Mouse (Mus musculus) lung, embryonic 16.5 days (tissue): ENCODE data around the gene Exoc3l. TPM values are rescaled to one million over a fixed set of nuclear protein-coding genes. Genes with fewer than 3 reads are reported as not detected.

ENCODE experiments used
- ATAC-seq: fragments of 200-750 bp; cut with Nextera tagmentation; 2 replicates; pipeline ENCODE4 v1.8.0; 2017; ENCODE audit warnings: low read depth, mild to moderate bottlenecking, moderate library complexity
- H3K27ac ChIP-seq: fragments of 300-500 bp; sonication (generic); 2 replicates; pipeline ENCODE4 v1.5.1; 2014; ENCODE audit warnings: mild to moderate bottlenecking, control low read depth, low read length
- H3K27me3 ChIP-seq: fragments of 300-500 bp; sonication (generic); 2 replicates; pipeline ENCODE4 v1.6.1; 2014; ENCODE audit warnings: low read depth, low read length, mixed read lengths; ENCODE audit not compliant: control insufficient read depth, insufficient read depth
- H3K36me3 ChIP-seq: fragments of 300-500 bp; sonication (generic); 2 replicates; pipeline ENCODE4 v1.6.1; 2014; ENCODE audit warnings: low read length; ENCODE audit not compliant: control insufficient read depth, insufficient read depth
- H3K4me1 ChIP-seq: fragments of 300-500 bp; sonication (generic); replicated peaks from 2 replicates; pipeline ENCODE4 v1.6.1; 2014; ENCODE audit warnings: low read length, mixed read lengths; ENCODE audit not compliant: control insufficient read depth, insufficient read depth
- H3K4me2 ChIP-seq: fragments of 300-500 bp; sonication (generic); 2 replicates; pipeline ENCODE4 v1.6.1; 2014; ENCODE audit warnings: low read depth, low read length, control low read depth
- H3K4me3 ChIP-seq: fragments of 300-500 bp; sonication (generic); 2 replicates; pipeline ENCODE4 v1.5.1; 2014; ENCODE audit warnings: mild to moderate bottlenecking, low read length, control low read depth
- H3K9ac ChIP-seq: fragments of 300-500 bp; sonication (generic); 2 replicates; pipeline ENCODE4 v1.6.1; 2014; ENCODE audit warnings: low read length, control low read depth
- H3K9me3 ChIP-seq: fragments of 300-500 bp; sonication (generic); 2 replicates; pipeline ENCODE4 v1.6.1; 2016; ENCODE audit warnings: low read length; ENCODE audit not compliant: control insufficient read depth
- WGBS: fragments of 180-500 bp; shearing (Covaris S2); extraction: QIAGEN DNeasy Blood & Tissue Kit; methylation state at CpG from one replicate; pipeline ENCODE4 v1.1.7; 2014; 5-methylcytosine and 5-hydroxymethylcytosine counted together
- polyA plus RNA-seq: library from polyadenylated mRNA; unstranded; fragments of >200 nt; fragmentation: Nextera tagmentation; extraction: Ambion mirVana; gene quantifications from 2 replicates; pipeline ENCODE4 v1.2.1, GENCODE M21; 2015

The Exoc3l gene
- polyA plus RNA-seq, 1 experiment from 2014 or later, result 34.4 TPM

DNA sequence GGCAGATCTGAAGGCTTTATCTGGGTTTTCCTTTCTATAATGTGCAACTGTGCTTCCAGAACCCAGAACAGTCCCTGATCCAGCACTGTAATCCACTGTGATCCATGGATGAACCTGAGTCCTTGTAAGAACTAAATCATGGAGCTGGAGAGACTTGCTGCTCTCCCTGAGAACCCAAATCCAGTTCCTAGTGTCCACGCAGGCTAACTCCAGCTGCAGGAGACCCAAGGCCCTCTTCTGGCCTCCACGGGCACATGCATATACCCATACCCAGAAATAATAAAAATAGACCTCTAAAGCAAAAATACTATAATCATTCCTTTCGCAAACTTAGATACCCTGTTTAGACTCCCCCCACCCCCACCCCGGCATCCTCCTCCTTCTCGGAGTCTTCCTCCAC, 7.7 kb downstream of the Exoc3l start:
- no peak for ATAC-seq
- Histone ChIP-seq H3K36me3 (no peaks in the 10 kb centered on the region), H3K27me3 (peaks cover 7% of the 10 kb centered on the region), H3K9me3 (no peaks in the 10 kb centered on the region), H3K4me3 (no peak overlapping the region), H3K4me2 (peak overlapping the region; percentile 63; the same call in 1 of the 2 replicates), H3K27ac (no peak overlapping the region), H3K9ac (peak overlapping the region; percentile 65; the same call in 1 of the 2 replicates), H3K4me1 (peaks cover 24% of the 10 kb centered on the region)
- WGBS, result 82% methylated on average over 5 of the region's 5 CpGs

DNA sequence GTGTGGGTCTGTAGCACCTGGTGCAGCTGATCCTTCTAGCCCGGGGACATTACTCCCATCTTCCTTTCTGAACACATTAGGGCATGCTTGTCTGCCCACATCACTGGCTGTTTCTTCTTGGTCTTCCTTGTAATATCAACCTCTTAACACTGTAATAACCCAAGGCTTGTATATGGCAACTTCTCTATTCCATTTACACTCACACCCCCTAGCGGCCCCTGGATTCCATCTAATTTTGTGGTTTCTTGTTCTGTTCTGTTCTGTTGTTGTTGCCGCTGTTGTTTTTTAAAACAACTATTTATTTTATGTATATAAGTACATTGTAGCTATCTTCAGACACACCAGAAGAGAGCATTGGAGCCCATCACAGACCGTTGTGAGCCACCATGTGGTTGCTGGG, 9.0 kb downstream of the Exoc3l start:
- H3K9me3 ChIP-seq, result no peaks in the 10 kb centered on the region
- ATAC-seq, result no peak
- no peak overlapping the region for H3K9ac ChIP-seq
- H3K27me3 ChIP-seq, result peaks cover 7% of the 10 kb centered on the region
- H3K36me3 ChIP-seq, result no peaks in the 10 kb centered on the region
- peaks cover 30% of the 10 kb centered on the region for H3K4me1 ChIP-seq
- no peak overlapping the region for H3K27ac ChIP-seq
- H3K4me3 ChIP-seq, result no peak overlapping the region
- no peak overlapping the region for H3K4me2 ChIP-seq
- 82% methylated on average over 4 of the region's 4 CpGs for WGBS

DNA sequence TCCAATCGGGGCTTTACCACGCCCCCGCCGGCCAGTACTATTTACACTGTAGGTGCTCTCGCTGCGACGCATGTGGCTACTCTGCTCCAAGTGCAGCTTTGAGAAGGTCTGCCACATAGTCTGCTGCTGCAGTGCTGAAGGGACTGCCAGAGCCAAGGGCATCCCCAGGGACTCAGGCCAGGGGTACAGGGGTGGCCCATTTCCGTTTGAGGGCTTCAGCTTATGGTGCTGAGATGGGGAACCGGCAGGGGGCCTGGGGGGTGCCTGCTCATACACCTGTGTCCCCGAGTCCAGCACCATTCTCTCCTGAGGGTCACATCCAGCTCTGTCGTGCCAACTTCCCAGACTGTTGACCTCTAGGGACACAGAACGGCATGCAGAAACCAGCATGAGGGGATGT, 10.4 kb downstream of the Exoc3l start:
- Histone ChIP-seq H3K4me2 (no peak overlapping the region), H3K4me3 (no peak overlapping the region), H3K27me3 (peaks cover 3% of the 10 kb centered on the region), H3K36me3 (no peaks in the 10 kb centered on the region), H3K9ac (no peak overlapping the region), H3K9me3 (no peaks in the 10 kb centered on the region), H3K27ac (no peak overlapping the region), H3K4me1 (peaks cover 29% of the 10 kb centered on the region)
- WGBS, result 48% methylated on average over 12 of the region's 12 CpGs
- ATAC-seq, result no peak

DNA sequence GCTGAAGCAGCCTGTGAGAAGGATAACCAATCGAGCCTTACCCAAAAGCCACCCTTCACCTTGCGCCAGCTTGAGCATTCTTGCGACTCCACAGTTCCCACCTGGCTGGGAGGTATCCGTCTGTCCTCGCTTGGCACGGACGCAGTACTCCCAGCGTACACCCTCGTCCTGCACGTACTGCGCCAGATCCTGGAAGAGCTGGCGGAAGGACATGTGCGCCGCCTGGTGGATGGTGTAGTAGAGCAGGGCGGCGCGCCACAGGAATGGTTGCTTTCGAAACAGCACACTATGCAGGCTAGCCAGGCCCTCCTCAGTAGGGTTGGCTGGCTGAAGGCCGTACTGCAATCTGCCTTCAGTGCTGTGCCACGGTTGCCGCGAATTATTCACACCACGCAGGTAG, 12.8 kb downstream of the Exoc3l start:
- Histone ChIP-seq H3K9me3 (no peaks in the 10 kb centered on the region), H3K4me2 (no peak overlapping the region), H3K36me3 (no peaks in the 10 kb centered on the region), H3K27ac (0 out of 2 replicates have a peak overlapping the region, but pooled peaks have one; percentile 26), H3K4me1 (peaks cover 20% of the 10 kb centered on the region), H3K27me3 (peaks cover 13% of the 10 kb centered on the region), H3K4me3 (no peak overlapping the region), H3K9ac (no peak overlapping the region)
- ATAC-seq, result peak; percentile 64
- 31% methylated on average over 23 of the region's 23 CpGs for WGBS

DNA sequence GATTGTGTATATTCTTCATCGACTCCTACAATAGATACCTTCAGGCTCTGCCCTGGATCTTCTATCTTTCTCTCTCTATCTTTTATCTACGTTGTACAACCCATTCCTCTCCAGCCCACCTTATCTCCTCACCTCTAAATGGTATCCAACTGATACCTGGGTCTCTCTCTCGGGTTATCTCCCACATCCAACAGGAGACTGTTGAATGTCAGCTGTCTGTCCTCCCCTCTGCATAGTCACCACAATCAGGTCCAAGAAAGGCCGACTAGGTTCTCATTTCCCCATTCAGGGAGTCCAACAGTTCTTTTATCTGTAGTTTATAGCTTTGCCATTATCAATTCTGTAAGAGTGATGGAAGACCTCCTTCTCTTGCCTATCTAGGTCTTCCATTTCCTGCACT, 13.7 kb downstream of the Exoc3l start:
- H3K9me3 ChIP-seq, result no peaks in the 10 kb centered on the region
- no peak overlapping the region for H3K4me2 ChIP-seq
- ATAC-seq, result no peak
- peaks cover 21% of the 10 kb centered on the region for H3K27me3 ChIP-seq
- H3K4me1 ChIP-seq, result peaks cover 18% of the 10 kb centered on the region
- no peak overlapping the region for H3K9ac ChIP-seq
- H3K36me3 ChIP-seq, result no peaks in the 10 kb centered on the region
- 77% methylated on average over 4 of the region's 4 CpGs for WGBS
- H3K27ac ChIP-seq, result no peak overlapping the region
- no peak overlapping the region for H3K4me3 ChIP-seq

DNA sequence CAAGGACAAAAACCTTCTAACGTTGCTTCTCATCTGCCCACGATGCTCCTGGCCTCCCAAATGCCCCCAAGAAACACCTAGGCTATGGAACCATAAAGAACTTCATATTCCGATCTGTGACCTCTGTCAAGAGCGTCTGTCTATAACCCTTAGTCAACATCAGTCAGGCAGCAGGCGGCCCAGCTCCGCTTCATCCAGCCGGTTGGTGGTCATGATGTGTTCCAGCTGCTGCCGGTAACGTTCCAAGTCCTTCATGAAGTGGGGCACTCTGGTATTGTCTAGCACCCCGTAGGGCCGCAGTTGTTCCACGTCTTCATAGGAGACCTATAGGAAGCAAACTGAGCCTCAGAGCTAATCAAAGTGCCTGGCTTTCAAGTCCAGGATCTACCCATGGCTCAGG, 14.1 kb downstream of the Exoc3l start:
- peak; percentile 57 for ATAC-seq
- H3K27ac ChIP-seq, result no peak overlapping the region
- 63% methylated on average over 12 of the region's 12 CpGs for WGBS

DNA sequence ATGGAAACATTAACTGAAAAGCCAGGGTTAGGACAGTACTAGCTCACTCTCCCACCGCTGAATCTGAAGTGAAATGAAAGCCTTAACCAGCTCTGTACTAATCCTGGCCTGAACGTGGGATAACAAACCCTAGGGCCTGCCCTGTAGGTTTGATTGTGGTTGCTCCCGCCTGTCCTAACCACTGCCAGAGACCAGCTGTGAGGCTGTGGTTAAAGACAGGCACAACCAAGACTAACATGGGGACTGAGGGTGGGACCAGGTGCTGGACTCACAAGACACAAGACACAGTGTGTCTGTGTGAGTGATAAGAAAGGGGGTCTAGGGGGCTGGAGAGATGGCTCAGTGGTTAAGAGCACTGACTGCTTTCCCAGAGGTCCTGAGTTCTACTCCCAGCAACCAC, 15.3 kb downstream of the Exoc3l start:
- no peak for ATAC-seq
- H3K9me3 ChIP-seq, result no peaks in the 10 kb centered on the region
- H3K4me1 ChIP-seq, result peaks cover 26% of the 10 kb centered on the region
- H3K4me3 ChIP-seq, result no peak overlapping the region
- H3K36me3 ChIP-seq, result no peaks in the 10 kb centered on the region
- H3K27me3 ChIP-seq, result peaks cover 38% of the 10 kb centered on the region
- H3K9ac ChIP-seq, result no peak overlapping the region
- no peak overlapping the region for H3K4me2 ChIP-seq
- no peak overlapping the region for H3K27ac ChIP-seq
- WGBS, result 70% methylated on average over 3 of the region's 3 CpGs

More for the DNA sequence above, 14.1 kb downstream of the Exoc3l start:
- no peak overlapping the region for H3K4me2 ChIP-seq
- H3K36me3 ChIP-seq, result no peaks in the 10 kb centered on the region
- H3K4me3 ChIP-seq, result no peak overlapping the region
- no peaks in the 10 kb centered on the region for H3K9me3 ChIP-seq
- H3K9ac ChIP-seq, result no peak overlapping the region
- peaks cover 25% of the 10 kb centered on the region for H3K27me3 ChIP-seq
- peaks cover 18% of the 10 kb centered on the region for H3K4me1 ChIP-seq

DNA sequence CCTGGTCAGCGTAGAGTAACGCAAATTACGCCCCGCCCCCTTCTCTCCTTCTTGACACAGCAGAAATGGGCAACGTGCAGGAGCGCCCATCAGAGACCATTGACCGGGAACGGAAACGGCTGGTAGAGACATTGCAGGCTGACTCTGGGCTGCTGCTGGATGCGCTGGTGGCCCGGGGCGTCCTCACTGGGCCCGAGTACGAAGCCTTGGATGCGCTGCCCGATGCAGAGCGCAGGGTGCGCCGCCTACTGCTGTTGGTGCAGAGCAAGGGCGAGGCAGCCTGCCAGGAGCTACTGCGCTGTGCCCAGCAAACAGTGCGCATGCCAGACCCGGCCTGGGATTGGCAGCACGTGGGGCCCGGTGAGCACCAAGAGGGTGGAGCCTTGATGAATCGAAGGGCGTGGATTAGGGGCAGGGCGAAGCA, 17.0 kb downstream of the Exoc3l start:
- H3K36me3 ChIP-seq, result no peaks in the 10 kb centered on the region
- H3K27me3 ChIP-seq, result peaks cover 54% of the 10 kb centered on the region
- peaks cover 27% of the 10 kb centered on the region for H3K4me1 ChIP-seq
- H3K9ac ChIP-seq, result 0 out of 2 replicates have a peak overlapping the region, but pooled peaks have one; percentile 4
- no peaks in the 10 kb centered on the region for H3K9me3 ChIP-seq
- peak overlapping the region; percentile 48 for H3K4me2 ChIP-seq
- 4% methylated on average over 28 of the region's 28 CpGs for WGBS
- no peak overlapping the region for H3K27ac ChIP-seq
- peak overlapping the region; percentile 27 for H3K4me3 ChIP-seq
- peak; percentile 57 for ATAC-seq

DNA sequence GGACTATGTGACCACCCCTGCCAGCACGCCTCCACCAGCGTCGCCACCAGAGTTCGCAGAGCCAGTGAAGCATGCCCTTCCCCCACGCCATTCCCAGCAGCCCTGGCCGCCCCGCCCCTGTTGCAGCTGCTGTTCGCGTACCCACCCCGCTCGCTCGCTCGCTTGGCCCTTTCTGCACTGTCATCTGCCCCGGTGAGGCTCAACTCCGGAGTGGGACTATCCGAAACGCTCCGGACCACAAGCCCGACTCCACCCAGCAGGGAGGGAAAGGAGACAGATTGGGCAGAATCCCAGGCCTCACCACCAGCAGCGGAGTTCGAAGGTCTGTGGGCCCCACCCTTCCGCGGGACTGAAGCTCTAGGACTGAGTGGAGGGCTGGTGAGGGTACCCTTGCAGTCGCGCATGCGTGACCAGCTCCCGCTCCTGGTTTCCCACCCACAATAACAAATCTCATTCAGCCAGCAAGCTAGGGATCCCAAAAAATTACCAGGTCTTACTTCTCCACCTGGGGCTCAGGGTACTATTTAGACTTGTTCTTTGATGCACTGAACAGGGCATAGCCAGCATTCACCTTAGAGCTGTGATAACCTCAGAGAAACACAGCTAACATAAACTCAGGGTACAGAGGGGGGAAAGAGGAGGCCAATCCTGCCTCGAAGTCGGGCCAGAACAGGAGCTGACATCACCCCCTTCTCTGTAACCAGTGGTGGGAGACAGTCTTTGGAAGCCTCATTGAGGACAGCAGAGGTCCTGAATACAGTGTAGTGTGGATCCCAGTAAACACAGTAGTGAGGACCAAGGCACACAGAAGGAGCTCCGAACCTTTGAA, 19.4 kb downstream of the Exoc3l start:
- H3K9ac ChIP-seq, result peak overlapping the region; percentile 50
- H3K27ac ChIP-seq, result no peak overlapping the region

More for the DNA sequence above, 19.4 kb downstream of the Exoc3l start:
- Histone ChIP-seq H3K4me2 (peak overlapping the region; percentile 74), H3K9me3 (no peaks in the 10 kb centered on the region), H3K36me3 (no peaks in the 10 kb centered on the region), H3K4me3 (peak overlapping the region; percentile 49), H3K4me1 (peaks cover 19% of the 10 kb centered on the region), H3K27me3 (peaks cover 71% of the 10 kb centered on the region)
- ATAC-seq, result peak; percentile 58
- WGBS, result 4% methylated on average over 30 of the region's 30 CpGs
